ENCODE assay signal across 11 mouse cellular contexts in the genomic region with DNA sequence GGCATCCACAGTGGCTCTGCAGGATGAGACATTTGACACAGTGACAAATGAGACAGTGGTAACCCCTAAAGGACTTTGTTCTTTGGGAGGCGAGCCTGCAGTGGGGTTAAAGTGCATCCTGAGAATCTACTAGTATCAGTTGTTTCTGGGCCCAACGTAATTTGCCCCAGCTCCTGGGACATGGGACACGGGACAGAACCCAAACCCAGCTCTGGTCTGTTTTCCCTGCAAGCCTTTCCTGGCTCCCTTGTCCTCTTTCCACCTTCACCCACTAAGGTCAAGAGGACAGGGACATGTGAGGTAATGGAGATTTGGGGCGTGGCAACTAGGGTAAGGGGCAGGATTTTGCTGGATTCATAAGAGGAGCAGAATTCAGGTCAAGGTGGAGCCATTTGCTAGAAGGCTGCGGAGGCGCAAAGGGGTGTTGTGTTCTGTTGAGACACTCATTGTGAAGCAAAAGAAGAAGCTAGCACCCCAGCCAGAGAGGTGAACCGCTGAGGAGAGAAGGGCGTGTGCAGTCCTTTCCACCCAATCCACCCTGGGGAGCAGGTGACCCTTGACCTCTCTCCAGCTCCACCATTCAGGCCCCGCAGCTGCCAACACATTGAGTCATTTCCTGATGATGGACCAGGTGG.
"Had no signal": no experiment of that assay in that cellular context is flagged by ENCODE, and none has a peak within 500 bp of the region (broad histone marks: within the 10 kb centered on the region; RNA-seq: fewer than 3 reads in every experiment).

No protein-coding gene starts in this region.

- H3K9ac ChIP-seq: limb, embryonic 15.5 days; liver, embryonic 14.5 days; midbrain, embryonic 12.5 days; neural tube, embryonic 13.5 days had no signal

- H3K36me3 ChIP-seq: limb, embryonic 15.5 days; midbrain, embryonic 12.5 days; neural tube, embryonic 13.5 days had no signal

- DNase-seq: kidney, postnatal 25 days; lung, adult 18-20 months; retina, postnatal 1 day; right cerebral cortex, postnatal 4 days; spleen, adult 18-20 months; thymus, adult 18-20 months; thymus, postnatal 14 days had no signal

- H3K4me1 ChIP-seq: limb, embryonic 15.5 days; midbrain, embryonic 12.5 days; neural tube, embryonic 13.5 days had no signal

- H3K4me3 ChIP-seq: limb, embryonic 15.5 days; midbrain, embryonic 12.5 days; neural tube, embryonic 13.5 days had no signal

- H3K27ac ChIP-seq: limb, embryonic 15.5 days; liver, embryonic 14.5 days; midbrain, embryonic 12.5 days; neural tube, embryonic 13.5 days had no signal

- H3K9me3 ChIP-seq: limb, embryonic 15.5 days; midbrain, embryonic 12.5 days; neural tube, embryonic 13.5 days had no signal

- H3K27me3 ChIP-seq: limb, embryonic 15.5 days; midbrain, embryonic 12.5 days had no signal
